Mouse (Mus musculus) thymus, adult 2 months (tissue): ENCODE measurements around the gene Cnr2. TPM values are rescaled to one million over a fixed set of nuclear protein-coding genes. Genes with fewer than 3 reads are reported as not detected.

Source experiments
- DNase-seq: peaks from one replicate; pipeline ENCODE4 v3.0.0; 2021
- H3K27ac ChIP-seq: fragments of 200-500 bp; 2 replicates; pipeline ENCODE4 v1.5.1; 2012; ENCODE audit warnings: low read length, control low read depth; ENCODE audit not compliant: control insufficient read depth, insufficient read depth
- H3K27me3 ChIP-seq: fragments of 200-500 bp; 2 replicates; pipeline ENCODE4 v1.6.1; 2012; ENCODE audit warnings: mild to moderate bottlenecking, low read length, moderate library complexity, mixed read lengths; ENCODE audit not compliant: control insufficient read depth, insufficient read depth
- H3K36me3 ChIP-seq: fragments of 200-500 bp; 2 replicates; pipeline ENCODE4 v1.6.1; 2012; ENCODE audit warnings: mild to moderate bottlenecking, low read length, moderate library complexity; ENCODE audit not compliant: control insufficient read depth, insufficient read depth
- H3K4me1 ChIP-seq: fragments of 200-500 bp; replicated peaks from 2 replicates; pipeline ENCODE4 v1.6.1; 2012; ENCODE audit warnings: low read length; ENCODE audit not compliant: control insufficient read depth, insufficient read depth
- H3K4me3 ChIP-seq: fragments of 200-500 bp; 2 replicates; pipeline ENCODE4 v1.5.1; 2012; ENCODE audit warnings: mild to moderate bottlenecking, low read length, control low read depth, moderate library complexity; ENCODE audit not compliant: control insufficient read depth, insufficient read depth
- CTCF ChIP-seq: fragments of 200-500 bp; IDR thresholded peaks from 2 replicates; pipeline ENCODE4 v1.5.1; 2012; ENCODE audit warnings: mild to moderate bottlenecking, control low read depth, low read length, moderate library complexity, borderline replicate concordance; ENCODE audit not compliant: control insufficient read depth, poor library complexity, insufficient read depth; ENCODE audit errors: extremely low read depth
- POLR2A ChIP-seq: fragments of 200-500 bp; IDR thresholded peaks from 2 replicates; pipeline ENCODE4 v1.6.1; 2012; ENCODE audit warnings: mild to moderate bottlenecking, low read length, control low read depth, moderate library complexity; ENCODE audit not compliant: control insufficient read depth, poor library complexity, insufficient read depth; ENCODE audit errors: extremely low read depth
- WGBS: fragments of 180-500 bp; shearing (Covaris S2); methylation state at CpG from one replicate; pipeline ENCODE4 v1.1.7; 2018; 5-methylcytosine and 5-hydroxymethylcytosine counted together
- polyA plus RNA-seq: library from polyadenylated mRNA; depleted of rRNA; stranded (reverse); fragments of >200 nt; gene quantifications from 2 replicates; pipeline ENCODE4 v1.2.3, GENCODE M21; 2012

The Cnr2 gene
- polyA plus RNA-seq, 1 experiment, result 9.3 TPM

DNA sequence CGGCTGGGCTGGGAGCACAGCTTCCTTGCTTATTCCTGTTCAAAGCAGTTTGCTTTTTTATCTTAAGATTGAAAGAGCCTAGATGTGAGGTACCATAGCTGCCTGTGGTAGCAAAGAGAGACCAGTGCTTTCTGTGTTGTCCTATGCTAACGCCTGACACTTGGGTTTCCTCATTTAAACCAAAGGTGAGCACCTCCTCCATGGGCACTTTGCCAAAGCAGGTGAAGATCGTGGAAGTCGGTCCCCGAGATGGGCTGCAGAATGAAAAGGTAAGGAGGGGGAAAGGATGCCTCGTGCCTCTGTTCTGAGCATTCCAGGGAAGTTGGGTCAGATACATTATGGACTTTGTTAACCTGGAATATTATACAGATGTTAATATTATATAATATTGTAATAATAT is 55.2 kb downstream of the Cnr2 start:
- Histone ChIP-seq H3K4me1 (peaks cover 13% of the 10 kb centered on the region), H3K27me3 (no peaks in the 10 kb centered on the region), H3K4me3 (no peak overlapping the region), H3K36me3 (no peaks in the 10 kb centered on the region; the same call in 1 of the 2 replicates), H3K27ac (no peak overlapping the region)
- DNase-seq, result no peak
- no peak for TF ChIP-seq POLR2A
- no peak for TF ChIP-seq CTCF
- WGBS, result 89% methylated on average over 6 of the region's 6 CpGs

- WGBS, result 99% methylated on average over 3 of the region's 3 CpGs
- DNase-seq, result no peak
- Histone ChIP-seq H3K27me3 (no peaks in the 10 kb centered on the region), H3K4me3 (no peak overlapping the region), H3K27ac (no peak overlapping the region), H3K36me3 (no peaks in the 10 kb centered on the region; the same call in 1 of the 2 replicates), H3K4me1 (peaks cover 9% of the 10 kb centered on the region; the same call in 1 of the 2 replicates)
- TF ChIP-seq CTCF, result no peak
- TF ChIP-seq POLR2A, result no peak
Observed at GRCm38 (mm10) chr4:135951505-135951904, 56.3 kb downstream of the Cnr2 start.

DNA sequence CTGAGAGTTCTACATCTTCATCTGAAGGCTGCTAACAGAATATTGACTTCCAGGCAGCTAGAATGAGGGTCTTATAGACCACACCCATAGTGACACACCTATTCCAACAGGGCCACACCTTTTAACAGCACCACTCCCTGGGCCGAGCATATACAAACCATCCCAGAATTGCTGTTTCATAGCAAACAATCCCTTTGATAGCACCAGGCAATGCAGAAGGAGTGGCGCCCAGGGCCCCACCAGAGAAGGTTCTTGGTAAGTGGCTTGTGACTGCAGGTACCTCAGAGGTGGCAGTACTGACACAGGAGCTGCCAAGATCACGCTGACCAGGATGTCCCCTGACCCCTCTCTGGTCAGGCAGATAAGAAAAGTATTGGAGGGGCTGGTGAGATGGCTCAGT is 58.0 kb downstream of the Cnr2 start:
- H3K36me3 ChIP-seq, result no peaks in the 10 kb centered on the region; the same call in 1 of the 2 replicates
- H3K27ac ChIP-seq, result no peak overlapping the region
- WGBS, result 98% methylated on average over 3 of the region's 3 CpGs

GRCm38 (mm10) chr4:135954241-135954640 is 59.0 kb downstream of the Cnr2 start:
- no peaks in the 10 kb centered on the region for H3K4me1 ChIP-seq
- WGBS, result 46% methylated on average over 2 of the region's 2 CpGs
- no peak for TF ChIP-seq CTCF
- no peak for TF ChIP-seq POLR2A
- H3K27ac ChIP-seq, result no peak overlapping the region
- H3K27me3 ChIP-seq, result no peaks in the 10 kb centered on the region
- H3K4me3 ChIP-seq, result no peak overlapping the region
- peak; percentile 80 for DNase-seq
- no peaks in the 10 kb centered on the region; the same call in 1 of the 2 replicates for H3K36me3 ChIP-seq

More for the DNA sequence above, 58.0 kb downstream of the Cnr2 start:
- Histone ChIP-seq H3K4me3 (no peak overlapping the region), H3K4me1 (peaks cover 5% of the 10 kb centered on the region; the same call in 1 of the 2 replicates), H3K27me3 (no peaks in the 10 kb centered on the region)
- no peak for DNase-seq
- TF ChIP-seq CTCF (no peak), POLR2A (no peak)

- no peak for DNase-seq
- Histone ChIP-seq H3K27ac (no peak overlapping the region), H3K36me3 (peaks cover 3% of the 10 kb centered on the region; the same call in 1 of the 2 replicates), H3K4me1 (no peaks in the 10 kb centered on the region), H3K27me3 (no peaks in the 10 kb centered on the region), H3K4me3 (no peak overlapping the region)
- WGBS, result 98% methylated on average over 9 of the region's 9 CpGs
- TF ChIP-seq POLR2A, result no peak
- no peak for TF ChIP-seq CTCF
Observed at GRCm38 (mm10) chr4:135955886-135956285, 60.7 kb downstream of the Cnr2 start.

- DNase-seq, result no peak
- H3K27ac ChIP-seq, result no peak overlapping the region
- H3K4me1 ChIP-seq, result peaks cover 2% of the 10 kb centered on the region; the same call in 1 of the 2 replicates
- WGBS, result 95% methylated on average over 8 of the region's 8 CpGs
- TF ChIP-seq POLR2A, result no peak
- no peak overlapping the region for H3K4me3 ChIP-seq
- H3K36me3 ChIP-seq, result 0 out of 2 replicates have a peak, but pooled peaks cover 3% of the 10 kb centered on the region
- no peaks in the 10 kb centered on the region for H3K27me3 ChIP-seq
Observed at GRCm38 (mm10) chr4:135958354-135958753, 63.2 kb downstream of the Cnr2 start.

- Histone ChIP-seq H3K4me3 (no peak overlapping the region), H3K27ac (no peak overlapping the region), H3K36me3 (0 out of 2 replicates have a peak, but pooled peaks cover 3% of the 10 kb centered on the region), H3K27me3 (no peaks in the 10 kb centered on the region), H3K4me1 (peaks cover 11% of the 10 kb centered on the region)
- TF ChIP-seq CTCF (peak; percentile 84; the same call in 1 of the 2 replicates), POLR2A (no peak)
- DNase-seq, result peak; percentile 80
- 43% methylated on average over 5 of the region's 5 CpGs for WGBS
Observed at GRCm38 (mm10) chr4:135960717-135961116, 65.5 kb downstream of the Cnr2 start.
